Mouse (Mus musculus) Muller cell, postnatal 12 days (primary cell): ENCODE data around the gene Rnase9.
A peak's percentile ranks its signal among the peaks of the same experiment; 100 is the strongest.
"Not testable (repeated sequence)": the region's sequence is repeated elsewhere in the genome, so short reads cannot be mapped to it uniquely, and the experiment has no call there.

ENCODE experiments used
- DNase-seq: peaks from one replicate; pipeline ENCODE4 v3.0.0-alpha.2; 2015; ENCODE audit errors: inconsistent ontology term

Rnase9 gene

DNA sequence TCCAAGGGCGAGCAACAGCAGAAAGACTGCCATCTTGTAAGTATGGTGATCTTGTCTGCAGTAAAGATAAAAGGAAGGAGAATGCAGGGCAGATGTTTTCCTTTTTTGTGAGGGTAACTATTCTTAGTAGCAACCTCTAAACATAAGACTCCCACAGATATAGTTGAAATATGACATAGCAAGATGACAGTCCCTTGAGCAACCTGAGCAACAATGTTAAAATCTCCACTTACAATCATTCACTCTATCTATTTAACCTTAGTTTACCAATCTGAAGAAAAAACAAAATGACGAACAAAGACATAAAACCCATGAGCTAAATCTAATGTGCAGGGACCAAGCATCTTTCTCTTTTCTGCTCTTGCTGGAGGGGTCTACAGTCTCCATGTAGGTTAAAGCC lies 8.4 kb upstream of the Rnase9 start, which contains the start of gene Rnase11:
Rnase11 (minus strand) TSS at position 101 of the 400 bp plus-strand sequence.
- DNase-seq, result no peak

DNA sequence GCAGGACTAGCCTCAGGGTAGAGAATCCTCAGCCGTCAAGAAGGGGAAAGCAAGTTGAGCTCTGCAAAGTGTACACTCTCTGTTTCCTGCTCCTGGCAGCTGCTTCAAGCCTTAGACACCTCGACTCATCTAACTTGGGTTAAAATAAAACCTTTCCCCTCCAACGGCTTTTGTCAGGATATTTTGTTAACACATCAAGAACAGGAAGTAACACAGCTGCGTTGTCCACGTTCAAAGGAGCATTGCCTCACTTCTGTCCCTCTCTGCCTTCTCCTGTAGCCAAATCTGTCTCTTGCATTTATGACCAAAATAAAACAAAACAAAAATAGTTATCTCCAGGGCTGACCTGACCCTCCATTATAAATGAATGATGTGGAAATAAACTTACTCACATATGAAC lies 6.2 kb upstream of the Rnase9 start:
- DNase-seq, result no peak

- no peak for DNase-seq
Observed at GRCm38 (mm10) chr14:51036214-51036613, 5.5 kb downstream of the Rnase9 start.

- DNase-seq, result no peak
Observed at GRCm38 (mm10) chr14:51035206-51035605, 6.5 kb downstream of the Rnase9 start.

GRCm38 (mm10) chr14:51027387-51028155 lies 14.1 kb downstream of the Rnase9 start:
- DNase-seq, result no peak

DNA sequence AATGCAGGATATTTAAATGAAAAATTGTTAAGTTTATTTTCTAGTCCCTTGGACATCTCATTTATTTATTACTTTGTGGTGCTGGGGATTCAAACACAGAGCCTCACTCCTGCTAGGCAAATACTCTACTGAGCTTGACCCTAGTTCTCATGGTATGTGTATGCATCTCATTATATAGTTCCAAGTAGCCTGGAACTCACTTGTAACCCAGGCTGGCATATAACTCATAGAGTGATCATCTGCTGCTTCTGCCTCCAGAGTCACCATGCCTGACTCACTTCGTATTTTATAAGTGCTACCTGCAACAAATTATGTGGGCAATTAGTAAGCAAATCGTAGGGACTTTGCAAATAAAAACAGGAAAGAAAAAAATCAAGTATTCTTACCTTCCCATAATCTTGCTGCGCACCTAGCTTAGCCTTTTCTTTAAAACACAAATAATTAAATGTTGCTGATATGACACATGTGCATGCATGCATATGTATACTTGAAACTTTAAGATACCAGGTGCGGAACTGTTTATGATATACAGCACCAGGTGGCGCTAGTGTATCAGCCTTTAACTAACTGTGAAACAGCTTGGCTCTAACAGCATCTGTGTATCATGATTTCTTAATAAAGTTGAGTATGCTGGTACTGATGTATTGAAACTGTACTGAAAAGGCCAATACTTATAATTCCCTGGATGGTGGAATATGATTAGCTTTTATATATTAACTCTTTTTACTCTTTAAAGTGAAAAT lies 15.1 kb downstream of the Rnase9 start:
- peak; percentile 44 for DNase-seq

GRCm38 (mm10) chr14:51024820-51025219 lies 16.8 kb downstream of the Rnase9 start:
- DNase-seq, result no peak

DNA sequence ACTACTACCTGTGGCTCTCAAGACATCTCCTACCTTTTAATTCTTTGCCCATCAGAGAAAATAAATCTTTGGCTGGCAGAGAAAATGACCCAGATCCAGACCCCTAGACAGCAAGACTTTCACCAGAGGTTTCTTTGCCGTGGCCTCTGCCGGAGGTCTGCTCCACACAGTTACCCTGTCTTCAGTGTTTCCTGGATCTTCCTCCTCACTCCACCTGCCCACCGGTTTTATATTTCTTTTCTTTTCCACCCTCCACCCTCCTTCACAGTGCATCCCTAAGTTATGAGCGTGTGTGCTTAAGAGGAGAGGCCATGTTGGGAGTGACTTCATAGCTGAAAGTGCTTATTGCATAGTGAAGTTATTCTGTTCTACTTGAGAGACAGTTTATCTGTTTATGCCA lies 18.2 kb downstream of the Rnase9 start:
- no peak for DNase-seq

GRCm38 (mm10) chr14:51017256-51017655 lies 24.4 kb downstream of the Rnase9 start:
- peak; percentile 84 for DNase-seq

- DNase-seq, result no peak
Observed at GRCm38 (mm10) chr14:51015780-51016179, 25.9 kb downstream of the Rnase9 start.

- not testable (repeated sequence) for DNase-seq
Observed at GRCm38 (mm10) chr14:51014724-51015123, 26.9 kb downstream of the Rnase9 start.

DNA sequence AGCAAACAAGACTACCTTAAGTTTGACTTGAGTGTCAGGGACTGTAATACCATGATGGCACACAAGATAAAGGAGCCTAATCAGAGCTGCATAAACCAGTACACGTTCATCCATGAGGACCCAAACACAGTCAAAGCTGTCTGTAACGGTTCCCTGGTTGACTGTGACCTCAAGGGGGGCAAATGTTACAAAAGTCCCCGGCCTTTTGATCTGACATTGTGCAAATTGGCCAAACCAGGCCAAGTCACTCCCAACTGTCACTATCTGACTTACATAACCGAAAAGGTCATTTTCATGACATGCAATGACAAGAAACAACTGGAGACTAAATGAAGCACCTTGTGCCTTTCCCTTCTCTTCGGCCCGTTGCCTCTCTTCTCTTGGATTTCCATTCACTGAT lies 32.1 kb downstream of the Rnase9 start:
- DNase-seq, result no peak

GRCm38 (mm10) chr14:51008781-51009180 lies 32.9 kb downstream of the Rnase9 start:
- DNase-seq, result no peak

DNA sequence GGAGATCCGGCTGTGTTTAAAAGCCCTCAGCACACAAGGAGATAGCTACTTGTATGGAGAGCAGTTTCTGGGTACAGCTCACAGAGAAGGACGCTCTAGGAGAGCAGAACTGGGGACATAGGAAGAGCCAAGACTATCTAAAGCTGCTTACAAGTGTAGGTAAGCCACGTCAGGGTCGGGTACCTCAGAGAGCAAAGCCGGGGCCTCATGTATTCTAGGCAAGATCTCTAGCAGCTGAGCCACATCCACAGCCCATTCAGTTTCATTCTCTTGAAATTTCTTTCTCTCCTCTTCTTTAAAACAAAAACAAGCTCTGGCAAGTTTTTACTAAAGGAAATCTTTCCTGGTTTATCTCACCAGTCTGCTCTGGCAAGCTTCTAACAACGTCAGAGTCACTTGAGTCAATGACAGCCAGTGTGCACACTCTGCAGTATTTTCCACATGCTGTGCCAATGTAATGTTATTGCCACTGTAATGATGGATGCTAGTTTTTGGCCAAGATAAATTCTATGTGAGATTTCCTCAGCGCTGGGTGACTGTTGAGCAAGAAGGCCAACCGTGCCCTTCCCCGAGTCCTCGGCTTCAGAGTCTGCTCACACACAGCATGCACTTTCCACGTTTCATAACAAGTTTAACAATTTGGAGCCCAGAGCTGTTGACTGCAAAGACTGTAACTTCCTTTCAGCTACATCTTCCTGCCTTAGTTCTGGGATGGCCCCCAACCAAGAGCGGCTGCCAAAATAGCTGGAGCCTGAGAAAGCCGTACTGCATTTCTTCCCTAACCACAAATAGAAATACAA lies 33.6 kb downstream of the Rnase9 start:
- peak; percentile 85 for DNase-seq

GRCm38 (mm10) chr14:51007152-51007801 lies 34.4 kb downstream of the Rnase9 start, which contains the start of gene Rnase10:
Rnase10 (plus strand) TSS chr14:51007751.
- DNase-seq, result no peak

GRCm38 (mm10) chr14:50997999-50998666 lies 43.5 kb downstream of the Rnase9 start:
- DNase-seq, result no peak

- no peak for DNase-seq
Observed at GRCm38 (mm10) chr14:50997088-50997487, 44.6 kb downstream of the Rnase9 start.

GRCm38 (mm10) chr14:50991037-50991436 lies 50.6 kb downstream of the Rnase9 start:
- DNase-seq, result no peak
